Mouse (Mus musculus) CD4-positive helper T cell, adult 2 months (primary cell): Measurements from ENCODE around the gene Fkbp4.
A peak's percentile ranks its signal among the peaks of the same experiment; 100 is the strongest.

Experiments used
- DNase-seq: peaks from one replicate; pipeline ENCODE4 v3.0.0-alpha.2; 2012; ENCODE audit warnings: low read depth, missing footprints, low spot score

Fkbp4 gene

DNA sequence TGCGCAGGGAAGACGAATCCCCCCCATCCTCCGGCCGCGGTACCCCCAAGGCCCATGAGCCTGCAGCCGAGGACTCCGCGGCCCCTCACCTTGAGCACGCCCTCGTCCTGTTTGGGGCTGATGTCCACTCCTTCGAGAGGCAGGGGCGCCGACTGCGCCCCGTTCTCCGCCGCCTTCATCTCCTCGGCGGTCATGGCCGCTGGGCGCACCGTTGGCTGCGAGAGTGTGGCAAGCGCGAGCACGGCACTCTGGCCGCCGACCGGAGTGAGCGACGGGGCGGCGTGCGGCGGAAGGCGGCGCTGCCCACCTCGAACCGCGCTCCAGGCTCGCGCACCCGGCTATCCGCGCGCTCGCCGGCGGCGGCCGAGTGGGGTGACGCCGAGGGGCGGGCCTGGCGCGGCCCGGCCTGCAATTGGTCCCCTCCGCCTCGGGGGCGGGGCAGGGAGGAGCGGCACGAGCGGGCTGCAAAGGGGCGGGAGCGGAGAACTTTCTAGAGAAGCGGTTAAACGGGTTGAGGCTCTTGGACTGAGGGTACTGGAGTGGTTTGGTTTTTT, at the start of gene Fkbp4:
TSS of gene Fkbp4 (minus strand) at position 361 of the 554 bp plus-strand sequence.
- peak; percentile 93 for DNase-seq

DNA sequence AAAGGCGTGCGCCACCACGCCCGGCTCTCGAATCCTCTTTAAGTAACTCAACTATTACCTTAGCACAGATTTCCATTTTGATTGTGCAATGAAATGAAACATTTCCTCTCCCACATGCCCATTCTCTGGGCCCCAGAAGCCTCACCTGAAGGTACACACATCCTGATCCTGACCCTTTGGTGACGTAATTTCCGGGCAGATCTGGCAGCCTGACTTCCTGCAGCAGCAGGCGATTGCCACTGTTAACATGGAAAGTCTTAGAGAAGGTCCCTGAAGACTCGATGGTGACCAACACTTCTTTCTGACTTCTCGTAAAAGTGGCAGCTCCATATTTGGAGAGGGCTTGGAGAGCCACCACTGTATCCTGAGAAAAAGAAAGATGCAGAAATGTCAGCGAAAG, 49.3 kb upstream of the Fkbp4 start:
- DNase-seq = no peak

GRCm38 (mm10) chr6:128479463-128480454, 41.3 kb upstream of the Fkbp4 start:
- DNase-seq = peak; percentile 89

- DNase-seq = no peak
Measured at GRCm38 (mm10) chr6:128477495-128477894, 39.0 kb upstream of the Fkbp4 start.

DNA sequence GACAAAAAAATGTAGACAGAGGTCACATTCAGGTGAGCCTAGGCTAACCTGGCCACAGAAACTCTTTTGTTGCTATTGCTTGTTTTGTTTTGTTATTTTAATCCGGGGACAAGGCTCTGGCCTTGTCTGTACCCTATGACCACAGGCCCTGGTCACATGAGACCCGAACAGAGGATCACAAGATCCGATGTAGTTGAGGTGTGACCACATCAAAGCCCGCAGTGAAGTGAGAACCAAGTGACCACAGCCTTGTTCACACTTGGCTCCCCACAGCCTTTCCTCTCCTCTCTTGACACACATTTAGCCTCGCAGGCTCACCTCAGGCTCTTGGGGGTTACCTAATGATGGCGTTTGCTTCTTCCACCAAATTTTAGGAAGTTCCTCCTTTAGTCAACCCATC, 35.6 kb upstream of the Fkbp4 start:
- DNase-seq = no peak

DNA sequence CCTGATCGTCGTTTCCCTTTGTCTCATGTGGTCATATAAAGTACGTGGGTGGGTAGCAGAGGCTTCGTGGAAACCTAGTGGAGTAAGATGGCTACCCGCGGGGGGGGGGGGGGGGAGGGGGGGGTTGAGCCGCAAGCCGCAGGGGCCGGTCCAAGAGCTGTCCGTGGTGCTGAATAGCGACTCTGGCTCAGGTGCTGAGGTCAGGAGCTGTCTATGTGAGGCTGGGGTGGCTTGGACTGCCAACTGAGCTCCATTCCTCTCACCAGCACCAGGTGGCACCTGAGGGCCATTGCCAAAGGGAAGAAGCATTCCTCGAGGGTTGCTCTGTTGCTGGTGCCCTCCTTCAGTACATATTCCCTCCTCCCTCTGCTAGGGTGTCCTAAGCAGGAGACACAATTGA, 31.0 kb upstream of the Fkbp4 start:
- peak; percentile 10 for DNase-seq

DNA sequence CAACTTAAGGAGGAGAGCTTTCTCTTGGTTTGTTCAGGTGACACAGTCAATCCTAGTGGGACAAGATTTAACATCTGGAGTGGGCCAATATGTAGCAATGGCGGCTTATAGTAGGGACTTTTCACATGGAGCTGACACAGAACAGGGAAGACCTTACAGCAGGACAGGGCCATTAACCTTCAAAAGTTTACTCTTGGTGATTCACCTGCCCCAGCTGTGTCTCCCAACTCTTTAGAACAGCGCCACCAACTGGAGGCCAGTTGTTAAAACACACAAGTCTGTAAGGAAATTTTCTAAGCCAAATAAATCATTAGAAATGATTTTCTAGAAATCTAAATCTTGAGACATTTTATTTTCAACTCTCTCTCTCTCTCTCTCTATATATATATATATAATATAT, 28.8 kb upstream of the Fkbp4 start:
- no peak for DNase-seq

- DNase-seq = no peak
Measured at GRCm38 (mm10) chr6:128466563-128466962, 28.1 kb upstream of the Fkbp4 start.

GRCm38 (mm10) chr6:128466043-128466442, 27.6 kb upstream of the Fkbp4 start:
- no peak for DNase-seq

- no peak for DNase-seq
Measured at GRCm38 (mm10) chr6:128464996-128465395, 26.5 kb upstream of the Fkbp4 start.

DNA sequence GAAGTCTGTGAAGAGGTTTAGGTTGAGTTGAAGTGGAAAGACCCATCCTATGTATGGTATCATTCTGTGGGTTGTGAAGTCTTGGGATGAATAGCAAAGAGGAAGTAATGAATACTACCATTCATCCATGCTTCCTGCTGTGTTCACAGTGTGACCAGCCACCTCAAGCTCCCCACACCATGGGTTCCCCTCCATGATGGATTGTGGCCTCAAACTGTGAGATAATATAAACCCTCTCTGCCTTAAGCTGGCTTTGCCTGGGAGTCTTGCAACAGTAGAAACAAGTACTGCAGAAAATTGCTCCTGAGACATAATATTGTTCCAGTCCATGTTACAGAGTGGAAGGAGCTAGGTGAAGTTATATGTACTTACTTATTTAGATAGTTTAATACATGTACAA, 23.1 kb upstream of the Fkbp4 start:
- DNase-seq = no peak

DNA sequence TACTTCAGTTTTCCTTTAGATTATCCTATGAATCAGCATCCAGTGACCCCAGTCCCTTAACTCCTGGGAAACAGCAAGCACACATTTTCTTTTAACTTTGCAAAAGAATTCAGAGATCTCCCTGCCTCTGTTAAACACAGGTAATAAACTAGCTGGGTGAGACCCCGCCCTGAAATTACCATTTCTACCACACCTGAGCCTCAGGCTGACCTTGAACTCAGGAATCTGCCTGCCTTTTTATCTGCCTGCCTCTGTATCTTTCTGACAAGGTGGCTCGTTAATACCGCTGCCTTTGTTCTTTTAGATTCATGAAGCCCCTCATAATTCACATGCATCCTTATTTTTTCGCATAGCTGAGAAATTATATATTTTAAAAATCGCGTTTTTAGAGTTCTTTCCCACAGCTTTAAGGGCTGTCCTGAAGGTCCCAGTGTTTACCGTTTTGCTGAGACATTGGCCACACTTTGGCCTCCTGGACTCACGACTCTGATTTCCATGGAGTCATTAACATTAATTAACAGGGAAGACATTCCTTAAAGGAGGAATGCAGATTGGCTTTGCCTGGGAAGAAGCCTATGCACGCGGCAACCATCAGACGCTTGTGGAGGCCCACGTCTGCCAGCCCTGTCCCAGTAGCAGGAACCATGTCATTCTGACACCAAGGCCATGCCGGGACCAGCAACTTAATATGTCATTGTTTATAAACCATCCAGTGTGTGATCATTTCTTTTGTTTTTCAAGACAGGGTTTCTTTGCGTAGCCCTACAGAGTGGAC, 22.4 kb upstream of the Fkbp4 start:
- no peak for DNase-seq

DNA sequence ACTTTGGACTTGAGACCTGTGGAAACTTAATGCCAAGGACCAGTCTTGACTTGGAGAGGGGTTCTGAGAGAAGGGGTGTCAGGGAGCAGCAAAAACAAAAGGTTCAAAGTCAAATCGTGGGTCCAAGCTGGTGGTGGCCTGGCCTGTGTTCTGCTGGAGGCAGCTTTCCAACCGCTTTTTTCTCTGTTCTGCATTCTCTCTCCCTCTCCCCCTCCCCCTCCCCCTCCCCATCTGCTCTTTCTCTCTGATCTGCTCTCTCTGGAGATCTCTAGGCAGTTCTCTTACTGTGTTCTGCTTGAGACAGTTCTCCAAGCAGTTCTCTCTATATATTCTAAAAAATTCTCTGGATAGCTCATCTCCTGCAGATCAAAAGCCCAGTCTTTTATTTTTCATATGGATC, 21.8 kb upstream of the Fkbp4 start:
- no peak for DNase-seq

GRCm38 (mm10) chr6:128457186-128457585, 18.7 kb upstream of the Fkbp4 start:
- DNase-seq = no peak

GRCm38 (mm10) chr6:128455835-128456605, 17.5 kb upstream of the Fkbp4 start:
- no peak for DNase-seq

GRCm38 (mm10) chr6:128447063-128447462, 8.6 kb upstream of the Fkbp4 start:
- no peak for DNase-seq

DNA sequence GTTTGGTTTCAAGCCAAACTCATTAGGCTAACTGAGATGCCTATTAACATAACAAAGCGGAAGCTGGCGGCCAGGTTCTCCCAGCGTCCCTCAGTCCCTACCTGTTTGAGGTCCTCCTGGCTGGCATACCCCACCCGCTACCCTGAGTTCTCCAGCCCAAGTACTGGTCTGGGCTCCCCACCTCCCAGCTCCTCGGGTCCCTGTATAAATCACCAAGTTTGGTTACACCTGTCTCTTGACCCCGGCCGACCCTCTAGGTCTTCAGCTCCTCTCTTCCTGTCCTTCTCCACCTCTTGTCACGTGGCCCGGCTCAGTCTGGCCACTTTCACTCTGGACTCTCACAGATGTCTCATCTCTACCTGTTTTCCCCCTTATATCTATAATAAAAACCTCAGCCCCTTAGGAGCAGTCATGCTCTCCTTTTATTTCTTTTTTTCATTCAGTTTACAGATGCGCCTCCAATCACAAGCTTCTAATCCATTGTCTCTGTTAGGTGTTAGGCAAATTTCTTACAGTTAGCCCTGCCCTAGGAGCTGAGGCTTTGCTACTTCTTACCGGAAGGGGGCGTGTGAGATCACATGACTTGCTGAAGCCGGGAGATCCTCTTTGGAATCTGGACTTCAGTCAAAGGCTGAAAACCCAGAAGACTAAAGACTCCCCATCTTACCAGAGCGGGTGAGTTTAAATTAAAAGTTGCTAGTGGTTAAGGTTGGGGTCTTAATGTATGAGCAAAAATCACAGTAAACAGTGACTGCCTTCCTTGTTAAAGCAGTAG, 7.5 kb upstream of the Fkbp4 start:
- peak; percentile 30 for DNase-seq

GRCm38 (mm10) chr6:128440238-128440637, 1.8 kb upstream of the Fkbp4 start:
- DNase-seq = peak; percentile 16

GRCm38 (mm10) chr6:128438871-128439341, 429 bp upstream of the Fkbp4 start:
- no peak for DNase-seq

- peak; percentile 49 for DNase-seq
Measured at GRCm38 (mm10) chr6:128437731-128438316, 653 bp downstream of the Fkbp4 start.
